Mouse (Mus musculus) lung, embryonic 15.5 days (tissue): ENCODE results near the gene Gdpd3. TPM values are rescaled to one million over a fixed set of nuclear protein-coding genes. Genes with fewer than 3 reads are reported as not detected.

Source experiments
- ATAC-seq: fragments of 200-750 bp; cut with Nextera tagmentation; 2 replicates; pipeline ENCODE4 v1.8.0; 2017; ENCODE audit warnings: moderate number of reproducible peaks, borderline replicate concordance; ENCODE audit not compliant: low FRiP score, low TSS enrichment; ENCODE audit errors: extremely low read depth
- H3K27ac ChIP-seq: fragments of 300-500 bp; sonication (generic); 2 replicates; pipeline ENCODE4 v1.5.1; 2015; ENCODE audit warnings: moderate library complexity, mild to moderate bottlenecking, inconsistent platforms
- H3K27me3 ChIP-seq: fragments of 300-500 bp; sonication (generic); 2 replicates; pipeline ENCODE4 v1.6.1; 2015; ENCODE audit warnings: inconsistent platforms
- H3K36me3 ChIP-seq: fragments of 300-500 bp; sonication (generic); 2 replicates; pipeline ENCODE4 v1.6.1; 2015; ENCODE audit warnings: inconsistent platforms
- H3K4me1 ChIP-seq: fragments of 300-500 bp; sonication (generic); 2 replicates; pipeline ENCODE4 v1.6.1; 2015; ENCODE audit warnings: inconsistent platforms
- H3K4me2 ChIP-seq: fragments of 300-500 bp; sonication (generic); 2 replicates; pipeline ENCODE4 v1.6.1; 2015; ENCODE audit warnings: inconsistent platforms, mild to moderate bottlenecking, moderate library complexity
- H3K4me3 ChIP-seq: fragments of 300-500 bp; sonication (generic); 2 replicates; pipeline ENCODE4 v1.5.1; 2015; ENCODE audit warnings: mild to moderate bottlenecking, inconsistent platforms
- H3K9ac ChIP-seq: fragments of 300-500 bp; sonication (generic); 2 replicates; pipeline ENCODE4 v1.6.1; 2015; ENCODE audit warnings: inconsistent platforms
- H3K9me3 ChIP-seq: fragments of 300-500 bp; sonication (generic); 2 replicates; pipeline ENCODE4 v1.6.1; 2016; ENCODE audit warnings: inconsistent platforms
- WGBS: fragments of 180-500 bp; shearing (Covaris S2); methylation state at CpG from one replicate; pipeline ENCODE4 v1.1.7; 2015; 5-methylcytosine and 5-hydroxymethylcytosine counted together
- polyA plus RNA-seq: library from polyadenylated mRNA; unstranded; fragments of >200 nt; fragmentation: Nextera tagmentation; extraction: Ambion mirVana; gene quantifications from 2 replicates; pipeline ENCODE4 v1.2.1, GENCODE M21; 2015

Gene Gdpd3
- polyA plus RNA-seq, 1 experiment from 2014 or later: 2.5 TPM

- Histone ChIP-seq H3K9me3 (no peaks in the 10 kb centered on the region), H3K27me3 (no peaks in the 10 kb centered on the region), H3K4me1 (peaks cover 30% of the 10 kb centered on the region), H3K4me3 (peak overlapping the region; percentile 89), H3K36me3 (peaks cover 27% of the 10 kb centered on the region), H3K9ac (peak overlapping the region; percentile 76), H3K27ac (peak overlapping the region; percentile 99), H3K4me2 (peak overlapping the region; percentile 86)
- ATAC-seq: no peak
- 56% methylated on average over 5 of the region's 5 CpGs for WGBS
Observed at GRCm38 (mm10) chr7:126800269-126801056, 34.3 kb downstream of the Gdpd3 start.

DNA sequence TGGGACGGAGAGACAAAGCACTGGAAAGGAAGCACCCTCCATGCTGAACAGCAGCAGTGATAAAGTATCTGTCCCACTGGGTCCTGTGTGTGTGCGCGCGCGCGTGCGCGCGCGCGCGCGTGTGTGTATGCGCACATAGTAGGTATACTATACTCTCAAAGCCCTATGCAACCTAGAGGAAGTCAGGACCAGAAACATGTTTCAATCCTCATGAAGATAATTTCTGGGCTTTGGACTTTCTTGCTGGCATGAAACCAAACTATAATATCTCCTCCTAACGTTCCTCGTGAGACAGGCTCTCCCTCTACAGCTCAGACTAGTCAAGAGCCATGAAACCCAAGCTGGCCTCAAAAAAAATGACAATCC lies 34.9 kb downstream of the Gdpd3 start:
- no peak overlapping the region for H3K9ac ChIP-seq

DNA sequence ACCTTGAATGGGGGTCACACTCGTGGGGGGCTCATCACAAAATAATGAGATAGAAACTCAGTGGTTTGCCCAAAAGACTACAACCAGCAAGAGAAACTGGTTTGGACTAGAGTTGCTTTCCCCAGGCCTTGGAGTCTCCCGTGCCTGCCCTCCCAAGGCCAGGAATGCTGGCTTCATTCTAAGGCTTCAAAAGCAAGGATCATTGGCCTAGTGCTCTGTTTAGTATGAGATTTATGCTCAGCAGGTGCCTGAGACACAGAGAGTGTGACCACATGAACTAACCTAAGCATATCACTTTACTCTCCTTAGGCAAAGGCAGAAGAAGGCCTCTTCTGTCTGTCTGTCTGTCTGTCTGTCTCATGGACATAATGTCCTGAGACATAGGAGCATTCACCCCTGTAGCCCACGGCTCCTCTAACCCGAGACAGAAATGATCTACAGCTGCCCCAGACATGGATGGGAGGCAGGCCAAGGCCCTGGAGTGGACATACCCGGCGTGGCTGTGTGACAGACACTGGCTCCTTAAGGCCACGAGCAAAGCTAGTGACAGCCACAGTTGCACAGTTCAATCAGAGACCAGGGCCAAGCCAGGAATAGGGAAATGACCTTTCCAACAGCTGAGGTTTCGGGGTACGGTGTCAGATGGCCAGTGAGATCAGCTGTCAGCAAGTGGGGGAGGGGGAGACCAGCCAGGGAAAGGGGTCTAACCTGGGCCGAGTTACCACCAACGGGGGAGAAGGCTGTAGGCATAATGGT lies 36.2 kb downstream of the Gdpd3 start:
- WGBS: 80% methylated on average over 11 of the region's 11 CpGs
- Histone ChIP-seq H3K9ac (no peak overlapping the region), H3K4me1 (peaks cover 25% of the 10 kb centered on the region), H3K36me3 (peaks cover 12% of the 10 kb centered on the region; the same call in 1 of the 2 replicates), H3K9me3 (no peaks in the 10 kb centered on the region), H3K27ac (no peak overlapping the region), H3K4me3 (no peak overlapping the region), H3K27me3 (no peaks in the 10 kb centered on the region), H3K4me2 (no peak overlapping the region)
- ATAC-seq: no peak

More for the DNA sequence above, 34.9 kb downstream of the Gdpd3 start:
- Histone ChIP-seq H3K27me3 (no peaks in the 10 kb centered on the region), H3K4me1 (peaks cover 30% of the 10 kb centered on the region), H3K27ac (peak overlapping the region; percentile 99; the same call in 1 of the 2 replicates), H3K36me3 (peaks cover 24% of the 10 kb centered on the region), H3K9me3 (no peaks in the 10 kb centered on the region), H3K4me2 (no peak overlapping the region), H3K4me3 (no peak overlapping the region)
- ATAC-seq: no peak
- WGBS: 89% methylated on average over 16 of the region's 16 CpGs

- H3K4me2 ChIP-seq: no peak overlapping the region
- ATAC-seq: no peak
- peaks cover 25% of the 10 kb centered on the region for H3K4me1 ChIP-seq
- 82% methylated on average over 6 of the region's 6 CpGs for WGBS
- H3K36me3 ChIP-seq: peaks cover 10% of the 10 kb centered on the region; the same call in 1 of the 2 replicates
- no peaks in the 10 kb centered on the region for H3K9me3 ChIP-seq
- H3K27me3 ChIP-seq: no peaks in the 10 kb centered on the region
- H3K9ac ChIP-seq: no peak overlapping the region
- no peak overlapping the region for H3K27ac ChIP-seq
- no peak overlapping the region for H3K4me3 ChIP-seq
Observed at GRCm38 (mm10) chr7:126803181-126803580, 37.0 kb downstream of the Gdpd3 start.

DNA sequence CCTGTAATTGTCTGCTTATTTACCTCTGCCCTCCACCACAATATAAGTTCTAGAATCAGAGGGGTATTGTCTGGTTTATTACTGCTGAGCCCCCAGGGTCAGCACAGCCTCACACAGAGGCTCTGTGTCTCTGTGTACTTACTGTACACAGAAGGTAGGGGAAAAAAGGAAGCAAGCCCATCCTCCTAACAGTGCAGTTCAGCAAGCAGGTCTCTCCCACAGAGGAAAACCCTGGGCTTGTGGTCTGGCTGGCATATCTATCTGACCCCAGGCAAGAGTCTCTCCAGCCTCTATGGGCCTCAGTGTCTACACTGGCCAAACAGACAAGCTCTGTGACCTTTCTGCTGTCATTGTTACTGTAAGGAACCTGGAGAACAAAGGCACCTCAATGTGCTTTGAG lies 37.6 kb downstream of the Gdpd3 start:
- no peak for ATAC-seq
- Histone ChIP-seq H3K36me3 (peaks cover 10% of the 10 kb centered on the region; the same call in 1 of the 2 replicates), H3K4me2 (no peak overlapping the region), H3K27ac (no peak overlapping the region), H3K4me1 (peaks cover 29% of the 10 kb centered on the region), H3K27me3 (no peaks in the 10 kb centered on the region), H3K9me3 (no peaks in the 10 kb centered on the region), H3K9ac (no peak overlapping the region), H3K4me3 (no peak overlapping the region)

- peaks cover 20% of the 10 kb centered on the region for H3K4me1 ChIP-seq
- peak overlapping the region; percentile 21 for H3K27ac ChIP-seq
- no peak overlapping the region for H3K4me3 ChIP-seq
- no peaks in the 10 kb centered on the region for H3K9me3 ChIP-seq
- ATAC-seq: no peak
- peak overlapping the region; percentile 84; the same call in 1 of the 2 replicates for H3K4me2 ChIP-seq
- peaks cover 10% of the 10 kb centered on the region; the same call in 1 of the 2 replicates for H3K36me3 ChIP-seq
- H3K27me3 ChIP-seq: no peaks in the 10 kb centered on the region
- 52% methylated on average over 6 of the region's 6 CpGs for WGBS
- no peak overlapping the region for H3K9ac ChIP-seq
Observed at GRCm38 (mm10) chr7:126806956-126807355, 40.8 kb downstream of the Gdpd3 start.

- H3K9me3 ChIP-seq: no peaks in the 10 kb centered on the region
- WGBS: 55% methylated on average over 4 of the region's 4 CpGs
- no peaks in the 10 kb centered on the region for H3K27me3 ChIP-seq
- ATAC-seq: no peak
- peak overlapping the region; percentile 53; the same call in 1 of the 2 replicates for H3K4me3 ChIP-seq
- peaks cover 9% of the 10 kb centered on the region; the same call in 1 of the 2 replicates for H3K36me3 ChIP-seq
- peak overlapping the region; percentile 53 for H3K9ac ChIP-seq
- H3K4me2 ChIP-seq: peak overlapping the region; percentile 84
- peak overlapping the region; percentile 21 for H3K27ac ChIP-seq
- H3K4me1 ChIP-seq: peaks cover 20% of the 10 kb centered on the region
Observed at GRCm38 (mm10) chr7:126807405-126807804, 41.3 kb downstream of the Gdpd3 start.

- H3K9ac ChIP-seq: peak overlapping the region; percentile 53
- H3K4me3 ChIP-seq: peak overlapping the region; percentile 53
- H3K4me1 ChIP-seq: peaks cover 27% of the 10 kb centered on the region
- H3K36me3 ChIP-seq: peaks cover 4% of the 10 kb centered on the region; the same call in 1 of the 2 replicates
- under 1% methylated on average over 43 of the region's 43 CpGs for WGBS
- peak; percentile 94 for ATAC-seq
- peak overlapping the region; percentile 70 for H3K27ac ChIP-seq
- no peaks in the 10 kb centered on the region for H3K9me3 ChIP-seq
- H3K27me3 ChIP-seq: no peaks in the 10 kb centered on the region
- H3K4me2 ChIP-seq: peak overlapping the region; percentile 84
Observed at GRCm38 (mm10) chr7:126808703-126809455, 42.7 kb downstream of the Gdpd3 start.

DNA sequence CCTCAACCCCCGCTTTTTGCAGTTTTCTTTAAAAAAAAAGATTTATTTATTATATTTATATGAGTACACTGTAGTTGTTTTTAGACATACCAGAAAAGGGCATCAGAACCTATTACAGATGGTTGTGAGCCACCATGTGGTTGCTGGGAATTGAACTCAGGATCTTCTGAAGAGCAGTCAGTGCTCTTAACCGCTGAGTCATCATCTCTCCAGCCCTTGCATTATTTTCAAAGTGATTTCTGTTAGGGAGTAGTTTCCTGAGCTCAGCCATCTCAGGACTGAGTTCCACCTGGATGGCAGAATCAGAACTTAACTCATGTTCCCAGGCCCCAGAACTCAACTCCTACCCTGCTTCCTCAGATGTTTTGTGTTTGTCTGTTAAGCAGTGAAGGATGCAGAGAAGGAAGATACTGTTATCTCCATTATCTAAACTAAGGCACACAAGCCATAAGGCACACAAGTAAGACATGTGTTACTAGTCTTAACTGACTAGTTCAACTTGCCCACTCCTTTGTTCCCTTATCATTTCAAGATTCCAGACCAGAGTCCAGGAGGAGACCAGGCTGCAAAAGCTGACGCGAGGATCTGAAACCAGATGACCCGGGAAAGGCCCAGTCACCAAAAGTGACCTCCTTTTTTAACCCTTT lies 43.7 kb downstream of the Gdpd3 start:
- no peak for ATAC-seq
- H3K36me3 ChIP-seq: peaks cover 4% of the 10 kb centered on the region; the same call in 1 of the 2 replicates
- peak overlapping the region; percentile 53; the same call in 1 of the 2 replicates for H3K4me3 ChIP-seq
- no peaks in the 10 kb centered on the region for H3K9me3 ChIP-seq
- H3K4me1 ChIP-seq: peaks cover 29% of the 10 kb centered on the region
- H3K27ac ChIP-seq: peak overlapping the region; percentile 70; the same call in 1 of the 2 replicates
- peak overlapping the region; percentile 53; the same call in 1 of the 2 replicates for H3K9ac ChIP-seq
- no peaks in the 10 kb centered on the region for H3K27me3 ChIP-seq
- H3K4me2 ChIP-seq: peak overlapping the region; percentile 84
- 50% methylated on average over 5 of the region's 5 CpGs for WGBS

- no peak overlapping the region for H3K27ac ChIP-seq
- no peaks in the 10 kb centered on the region for H3K27me3 ChIP-seq
- H3K4me2 ChIP-seq: no peak overlapping the region
- ATAC-seq: no peak
- no peaks in the 10 kb centered on the region for H3K36me3 ChIP-seq
- WGBS: 52% methylated on average over 8 of the region's 8 CpGs
- no peak overlapping the region for H3K9ac ChIP-seq
- no peak overlapping the region for H3K4me3 ChIP-seq
- H3K4me1 ChIP-seq: peaks cover 9% of the 10 kb centered on the region; the same call in 1 of the 2 replicates
- no peaks in the 10 kb centered on the region for H3K9me3 ChIP-seq
Observed at GRCm38 (mm10) chr7:126815726-126816222, 49.6 kb downstream of the Gdpd3 start.

- Histone ChIP-seq H3K27ac (no peak overlapping the region), H3K4me3 (no peak overlapping the region), H3K4me2 (no peak overlapping the region), H3K27me3 (no peaks in the 10 kb centered on the region), H3K4me1 (peaks cover 9% of the 10 kb centered on the region; the same call in 1 of the 2 replicates), H3K9ac (no peak overlapping the region), H3K9me3 (no peaks in the 10 kb centered on the region), H3K36me3 (no peaks in the 10 kb centered on the region)
- 70% methylated on average over 8 of the region's 8 CpGs for WGBS
- no peak for ATAC-seq
Observed at GRCm38 (mm10) chr7:126816494-126816893, 50.4 kb downstream of the Gdpd3 start.
